Mouse (Mus musculus) CH12.LX (cell line): ENCODE results near the gene Hoxd3. TPM values are rescaled to one million over a fixed set of nuclear protein-coding genes. Genes with fewer than 3 reads are reported as not detected.

ENCODE experiments used
- DNase-seq: peaks from one replicate; pipeline ENCODE4 v3.0.0-alpha.2; 2013; ENCODE audit errors: extremely low read depth
- H3K27ac ChIP-seq: 2 replicates; pipeline ENCODE4 v1.5.1; 2012; ENCODE audit warnings: low read depth, mild to moderate bottlenecking, control low read depth, moderate library complexity; ENCODE audit not compliant: insufficient read depth
- H3K27me3 ChIP-seq: replicated peaks from 2 replicates; pipeline ENCODE3; 2012; ENCODE audit warnings: inconsistent platforms
- H3K36me3 ChIP-seq, 2 experiments: replicated peaks in 1 of 2; 2 replicates each; pipeline versions ENCODE3 to v1.6.1; 2012; ENCODE audit warnings: inconsistent platforms in 1 of 2, low read length in 1 of 2, mild to moderate bottlenecking in 1 of 2, mixed read lengths in 1 of 2, moderate library complexity in 1 of 2; ENCODE audit not compliant: control insufficient read depth in 1 of 2, insufficient read depth in 1 of 2
- H3K4me1 ChIP-seq, 2 experiments: 2 replicates each; pipeline ENCODE4 v1.6.1; 2012; ENCODE audit warnings: inconsistent platforms in 1 of 2, moderate library complexity in 1 of 2; ENCODE audit not compliant: insufficient read depth in 2 of 2, control insufficient read depth in 1 of 2
- H3K4me2 ChIP-seq: 2 replicates; pipeline ENCODE4 v1.6.1; 2012; ENCODE audit warnings: low read depth, mild to moderate bottlenecking, control low read depth; ENCODE audit not compliant: poor library complexity, insufficient read depth, severe bottlenecking
- H3K4me3 ChIP-seq, 3 experiments: fragments of 150-350 bp in 1 of 3; sonication (generic) in 1 of 3; replicated peaks in 1 of 3; 2 replicates each; pipeline versions ENCODE3 to v1.5.1; 2011 to 2012; ENCODE audit warnings: low read depth in 2 of 3, low read length in 2 of 3, mild to moderate bottlenecking in 2 of 3, moderate library complexity in 2 of 3, control low read depth in 1 of 3, improper control_type of control experiment in 1 of 3, inconsistent platforms in 1 of 3, mixed read lengths in 1 of 3; ENCODE audit not compliant: poor library complexity in 1 of 3
- H3K79me2 ChIP-seq: replicated peaks from 2 replicates; pipeline ENCODE4 v1.6.1; 2012; ENCODE audit warnings: mild to moderate bottlenecking, moderate library complexity; ENCODE audit not compliant: control insufficient read depth, poor library complexity, insufficient read depth, severe bottlenecking; ENCODE audit errors: extremely low read depth
- H3K9ac ChIP-seq: 2 replicates; pipeline ENCODE4 v1.6.1; 2012; ENCODE audit warnings: low read depth, mild to moderate bottlenecking, control low read depth, moderate library complexity; ENCODE audit not compliant: insufficient read depth
- H3K9me3 ChIP-seq: replicated peaks from 2 replicates; pipeline ENCODE3; 2012; ENCODE audit warnings: low read length, inconsistent platforms, mixed read lengths
- BHLHE40 ChIP-seq: IDR thresholded peaks from 2 replicates; pipeline ENCODE4 v1.6.1; 2011; ENCODE audit warnings: mild to moderate bottlenecking, low read depth, low read length, improper control_type of control experiment
- CHD1 ChIP-seq: IDR thresholded peaks from 2 replicates; pipeline ENCODE4 v1.6.1; 2012; ENCODE audit warnings: low read depth, low read length, improper control_type of control experiment, inconsistent platforms
- CTCF ChIP-seq, 2 experiments: IDR thresholded peaks in 1 of 2; conservative IDR thresholded peaks in 1 of 2; 2 replicates each; pipeline ENCODE4 v1.5.1; 2011 to 2012; ENCODE audit warnings: low read depth in 2 of 2, low read length in 2 of 2, improper control_type of control experiment in 1 of 2, inconsistent platforms in 1 of 2, mild to moderate bottlenecking in 1 of 2, moderate library complexity in 1 of 2
- ELF1 ChIP-seq: IDR thresholded peaks from 2 replicates; pipeline ENCODE4 v1.6.1; 2014; ENCODE audit warnings: low read depth, mild to moderate bottlenecking, inconsistent platforms, low read length, improper control_type of control experiment
- ETS1 ChIP-seq: conservative IDR thresholded peaks from 2 replicates; pipeline ENCODE4 v1.6.1; 2012; ENCODE audit warnings: low read depth, mild to moderate bottlenecking, inconsistent platforms, low read length, improper control_type of control experiment, moderate library complexity
- GABPA ChIP-seq: IDR thresholded peaks from 2 replicates; pipeline ENCODE4 v1.6.1; 2012; ENCODE audit warnings: low read depth, low read length, improper control_type of control experiment, inconsistent platforms; ENCODE audit not compliant: insufficient replicate concordance
- HCFC1 ChIP-seq: IDR thresholded peaks from 2 replicates; pipeline ENCODE4 v1.6.1; 2012; ENCODE audit warnings: low read depth, mild to moderate bottlenecking, inconsistent platforms, low read length, improper control_type of control experiment
- IRF4 ChIP-seq: IDR thresholded peaks from 2 replicates; pipeline ENCODE4 v1.6.1; 2014; ENCODE audit warnings: low read depth, mild to moderate bottlenecking, inconsistent platforms, low read length, improper control_type of control experiment
- JUN ChIP-seq: IDR thresholded peaks from 2 replicates; pipeline ENCODE4 v1.6.1; 2011; ENCODE audit warnings: low read depth, mild to moderate bottlenecking, low read length, improper control_type of control experiment, moderate library complexity; ENCODE audit not compliant: insufficient read depth
- JUND ChIP-seq: conservative IDR thresholded peaks from 2 replicates; pipeline ENCODE4 v1.6.1; 2011; ENCODE audit warnings: low read depth, low read length, improper control_type of control experiment
- KAT2A ChIP-seq: IDR thresholded peaks from 2 replicates; pipeline ENCODE4 v1.6.1; 2012; ENCODE audit warnings: low read length, improper control_type of control experiment, inconsistent platforms; ENCODE audit not compliant: insufficient replicate concordance
- MAFK ChIP-seq: IDR thresholded peaks from 2 replicates; pipeline ENCODE4 v1.6.1; 2011; ENCODE audit warnings: low read length, improper control_type of control experiment; ENCODE audit not compliant: insufficient replicate concordance
- MEF2A ChIP-seq: IDR thresholded peaks from 2 replicates; pipeline ENCODE4 v1.6.1; 2014; ENCODE audit warnings: low read depth, mild to moderate bottlenecking, inconsistent platforms, low read length, improper control_type of control experiment, borderline replicate concordance
- NELFE ChIP-seq: IDR thresholded peaks from 2 replicates; pipeline ENCODE4 v1.6.1; 2011; ENCODE audit warnings: low read depth, low read length, improper control_type of control experiment
- NRF1 ChIP-seq: IDR thresholded peaks from 2 replicates; pipeline ENCODE4 v1.6.1; 2014; ENCODE audit warnings: low read depth, mild to moderate bottlenecking, inconsistent platforms, low read length, improper control_type of control experiment, moderate library complexity
- PAX5 ChIP-seq: IDR thresholded peaks from 2 replicates; pipeline ENCODE4 v1.6.1; 2012; ENCODE audit warnings: low read length, inconsistent platforms, mixed read lengths
- POLR2AphosphoS2 ChIP-seq: IDR thresholded peaks from 2 replicates; pipeline ENCODE4 v1.6.1; 2011; ENCODE audit warnings: low read depth, low read length, improper control_type of control experiment
- RCOR1 ChIP-seq: conservative IDR thresholded peaks from 2 replicates; pipeline ENCODE4 v1.6.1; 2012; ENCODE audit warnings: low read depth, mild to moderate bottlenecking, inconsistent platforms, low read length, improper control_type of control experiment
- SMC3 ChIP-seq: IDR thresholded peaks from 2 replicates; pipeline ENCODE4 v1.6.1; 2011; ENCODE audit warnings: low read depth, low read length, improper control_type of control experiment
- TBP ChIP-seq: conservative IDR thresholded peaks from 2 replicates; pipeline ENCODE4 v1.6.1; 2011; ENCODE audit warnings: low read depth, low read length, improper control_type of control experiment
- UBTF ChIP-seq: IDR thresholded peaks from 2 replicates; pipeline ENCODE4 v1.6.1; 2012; ENCODE audit warnings: low read depth, mild to moderate bottlenecking, inconsistent platforms, low read length, improper control_type of control experiment, moderate library complexity
- USF2 ChIP-seq: conservative IDR thresholded peaks from 2 replicates; pipeline ENCODE4 v1.6.1; 2011; ENCODE audit warnings: low read depth, low read length, improper control_type of control experiment
- ZC3H11A ChIP-seq: IDR thresholded peaks from 2 replicates; pipeline ENCODE4 v1.6.1; 2012; ENCODE audit warnings: low read depth, mild to moderate bottlenecking, inconsistent platforms, low read length, improper control_type of control experiment
- ZNF384 ChIP-seq: IDR thresholded peaks from 2 replicates; pipeline ENCODE4 v1.6.1; 2012; ENCODE audit warnings: low read depth, low read length, improper control_type of control experiment, inconsistent platforms
- dilution Hi-C: fragments of 300-500 bp; cut with MboI; formaldehyde crosslinking; loops from 2 replicates; pipeline ENCODE4 v1.14.3; 2020; ENCODE audit warnings: low sequenced_read_pairs; ENCODE audit not compliant: extremely low pct_unique_long_range_greater_than_20kb, extremely low pct_ligation_motif_present
- in situ Hi-C: fragments of 300-500 bp; cut with MboI; formaldehyde crosslinking; loops from 3 replicates; pipeline ENCODE4 v1.14.3; 2019; ENCODE audit warnings: low sequenced_read_pairs, low pct_ligation_motif_present, low pct_unique_long_range_greater_than_20kb, mixed read lengths
- polyA plus RNA-seq: library from polyadenylated mRNA; unstranded; fragments of >175 nt; gene quantifications from 2 replicates; pipeline ENCODE4 v1.2.1, GENCODE M21; 2012; ENCODE audit warnings: low read depth; ENCODE audit not compliant: insufficient read length
- total RNA-seq, 2 experiments: library from RNA; depleted of rRNA; stranded (reverse); fragments of 300-350 nt in 1 of 2; fragments of >200 nt in 1 of 2; gene quantifications; 2 replicates each; pipeline ENCODE4 v1.2.3; 2012 to 2014

Gene Hoxd3
- total and polyA plus RNA-seq, 3 experiments, result 0.12 to 1.1 TPM; not detected in 1

DNA sequence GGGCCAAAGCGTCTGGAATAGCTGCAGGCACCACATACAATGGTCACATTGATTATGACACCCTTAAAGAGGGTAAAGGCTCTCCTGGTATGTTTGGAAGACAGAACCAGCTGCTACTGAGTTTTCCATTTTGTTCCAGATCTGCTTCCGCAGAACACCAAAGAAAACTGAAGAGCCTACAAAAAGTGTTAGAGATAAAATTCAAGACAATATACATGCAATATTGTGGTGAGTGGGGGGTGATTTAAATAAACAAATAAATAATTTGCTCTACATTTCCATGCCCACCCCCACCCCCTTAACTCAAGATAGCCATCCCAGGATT, 27.7 kb downstream of the Hoxd3 start:
- in situ Hi-C loops, result no loop called here
- no peak for TF ChIP-seq ZC3H11A
- TF ChIP-seq GABPA, result no peak
- no peak for TF ChIP-seq CTCF (conservative IDR thresholded peaks at IDR 0.05 in 1 of 2, IDR thresholded peaks at IDR 0.05 in 1 of 2; ENCODE audit: low read depth in 2 of 2, low read length in 2 of 2)
- no peak for TF ChIP-seq ELF1
- TF ChIP-seq, all 38 proteins: peak for 0
- dilution Hi-C loops, result no loop called here
- DNase-seq, result no peak
- H3K9me3 ChIP-seq, result peaks cover 16% of the 10 kb centered on the region
- no peaks in the 10 kb centered on the region for H3K79me2 ChIP-seq
- H3K9ac ChIP-seq, result no peak overlapping the region
- no peak overlapping the region for H3K27ac ChIP-seq
- no peak overlapping the region; the same call in 1 of the 2 replicates for H3K4me2 ChIP-seq
- peaks cover 7 to 30% of the 10 kb centered on the region in 2 experiments for H3K36me3 ChIP-seq
- no peak overlapping the region for H3K4me3 ChIP-seq
- peaks cover 14 to 27% of the 10 kb centered on the region in 2 experiments for H3K4me1 ChIP-seq
- H3K27me3 ChIP-seq, result no peaks in the 10 kb centered on the region

DNA sequence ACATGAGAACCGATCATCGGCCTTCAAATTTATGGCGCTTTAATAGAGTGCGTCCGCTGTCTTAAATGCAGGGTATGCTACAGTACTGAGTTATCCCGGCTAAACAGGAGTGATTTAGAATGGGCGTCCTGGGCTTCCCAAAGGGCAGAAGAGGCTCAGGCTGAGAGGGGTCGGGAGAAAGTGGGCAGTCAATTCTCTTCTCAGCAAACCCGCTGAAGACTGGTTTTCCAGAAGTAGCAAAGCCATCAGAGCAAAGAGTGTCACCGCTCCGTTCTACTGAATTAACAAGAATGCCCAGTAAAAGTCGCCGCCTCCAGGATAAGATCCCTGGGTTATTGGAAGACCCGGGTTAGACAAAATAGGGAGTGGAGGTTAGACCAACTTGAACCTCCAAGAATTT, 28.1 kb downstream of the Hoxd3 start:
- in situ Hi-C loops, result no loop called here

DNA sequence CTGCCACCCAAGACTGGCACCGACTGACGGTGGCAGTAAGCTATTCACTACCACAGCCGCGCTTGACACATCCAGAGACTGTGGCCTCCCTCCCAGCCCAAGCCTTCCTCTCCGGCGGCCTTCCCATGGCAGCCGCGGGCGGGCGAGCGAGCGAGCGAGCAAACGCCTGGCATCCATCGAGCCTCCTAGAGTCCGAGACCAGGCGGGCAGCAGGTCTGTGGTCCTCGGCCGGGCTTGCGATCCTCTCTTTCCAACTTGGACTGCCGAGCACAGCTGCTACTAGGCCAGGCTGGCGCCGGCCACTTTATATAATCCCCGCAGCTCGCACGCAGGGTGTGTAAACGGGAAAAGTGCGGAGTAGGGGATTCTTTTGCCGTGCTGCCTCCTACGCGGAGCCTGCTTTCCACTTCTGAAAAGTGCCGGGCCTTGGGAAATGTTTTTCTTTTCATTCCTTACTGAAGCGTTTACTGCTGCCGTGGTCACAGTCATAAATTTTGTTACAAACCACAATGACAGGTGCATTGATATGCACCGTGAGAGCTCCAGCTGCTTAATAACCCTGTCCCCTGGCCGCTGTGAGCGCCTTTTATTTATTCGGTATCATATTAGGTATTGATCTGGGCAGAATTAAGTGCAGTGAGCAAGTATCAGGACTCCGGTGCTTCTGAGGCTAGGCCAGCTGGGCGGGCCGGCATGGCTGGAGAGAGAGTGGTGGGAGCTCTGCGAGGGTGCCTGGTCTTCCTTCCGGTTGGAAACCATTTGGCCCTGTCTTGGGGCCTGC, 28.8 kb downstream of the Hoxd3 start:
- H3K27ac ChIP-seq, result no peak overlapping the region
- H3K9ac ChIP-seq, result no peak overlapping the region
- H3K4me3 ChIP-seq, result no peak overlapping the region
- H3K4me2 ChIP-seq, result no peak overlapping the region
- H3K27me3 ChIP-seq, result no peaks in the 10 kb centered on the region
- no peak for DNase-seq
- TF ChIP-seq BHLHE40 (no peak), ELF1 (no peak), RCOR1 (no peak), IRF4 (no peak), ZNF384 (no peak)
- dilution Hi-C loops (no loop called here), in situ Hi-C loops (no loop called here)
- H3K79me2 ChIP-seq, result no peaks in the 10 kb centered on the region
- peaks cover 14 to 27% of the 10 kb centered on the region in 2 experiments for H3K4me1 ChIP-seq
- peaks cover 11% of the 10 kb centered on the region for H3K9me3 ChIP-seq
- peaks cover 3 to 21% of the 10 kb centered on the region in 2 experiments for H3K36me3 ChIP-seq

More for the DNA sequence above, 28.1 kb downstream of the Hoxd3 start:
- Histone ChIP-seq H3K27me3 (no peaks in the 10 kb centered on the region), H3K4me2 (no peak overlapping the region), H3K79me2 (no peaks in the 10 kb centered on the region), H3K4me1 (peaks cover 14 to 27% of the 10 kb centered on the region in 2 experiments), H3K27ac (no peak overlapping the region), H3K9me3 (peaks cover 16% of the 10 kb centered on the region), H3K9ac (no peak overlapping the region), H3K36me3 (peaks cover 7 to 26% of the 10 kb centered on the region in 2 experiments), H3K4me3 (no peak overlapping the region)
- dilution Hi-C loops, result no loop called here
- DNase-seq, result no peak
- TF ChIP-seq JUND (no peak), MAFK (no peak), JUN (no peak), CHD1 (no peak), NRF1 (no peak), POLR2AphosphoS2 (no peak), BHLHE40 (no peak), ETS1 (no peak), KAT2A (no peak), TBP (no peak), ZNF384 (no peak), RCOR1 (no peak), HCFC1 (no peak), SMC3 (no peak), MEF2A (no peak), USF2 (no peak), NELFE (no peak), PAX5 (no peak), UBTF (no peak)
